Mouse (Mus musculus) spleen, embryonic (tissue): ENCODE results near the gene Plpp6.

Experiments used
- CTCF ChIA-PET: fragments of 350-600 bp; sonication (Branson Sonifier 250); formaldehyde crosslinking; loops from one replicate; lab custom pipeline; 2022; lab: Charles Lee

Plpp6 gene

DNA sequence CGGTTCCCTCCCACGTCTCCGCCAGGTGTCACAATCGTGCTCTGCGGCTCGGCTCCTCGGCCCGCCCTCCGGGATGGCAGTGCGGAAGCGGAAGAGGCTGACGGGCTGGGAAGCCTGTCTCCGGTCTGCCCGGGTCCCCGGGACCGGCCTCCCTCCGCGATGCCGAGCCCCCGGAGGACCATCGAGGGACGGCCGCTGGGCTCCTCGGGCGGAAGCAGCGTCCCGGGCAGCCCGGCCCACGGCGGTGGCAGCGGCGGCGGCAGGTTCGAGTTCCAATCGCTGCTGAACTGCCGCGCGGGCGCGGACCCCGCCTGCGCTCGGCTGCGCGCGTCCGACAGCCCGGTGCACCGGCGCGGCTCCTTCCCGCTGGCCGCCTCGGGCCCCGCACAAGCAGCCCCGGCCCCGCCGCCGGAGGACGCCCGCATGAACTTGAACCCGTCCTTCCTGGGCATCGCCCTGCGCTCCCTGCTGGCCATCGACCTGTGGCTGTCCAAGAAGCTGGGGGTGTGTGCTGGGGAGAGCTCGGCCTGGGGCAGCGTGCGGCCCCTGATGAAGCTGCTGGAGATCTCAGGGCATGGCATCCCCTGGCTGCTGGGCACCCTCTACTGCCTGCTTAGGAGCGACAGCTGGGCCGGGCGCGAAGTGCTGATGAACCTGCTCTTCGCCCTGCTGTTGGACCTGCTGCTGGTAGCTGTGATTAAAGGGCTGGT, at the start of gene Plpp6:
Plpp6 (plus strand) TSS at position 112 of the 710 bp plus-strand sequence.
- CTCF ChIA-PET: no interaction called here

DNA sequence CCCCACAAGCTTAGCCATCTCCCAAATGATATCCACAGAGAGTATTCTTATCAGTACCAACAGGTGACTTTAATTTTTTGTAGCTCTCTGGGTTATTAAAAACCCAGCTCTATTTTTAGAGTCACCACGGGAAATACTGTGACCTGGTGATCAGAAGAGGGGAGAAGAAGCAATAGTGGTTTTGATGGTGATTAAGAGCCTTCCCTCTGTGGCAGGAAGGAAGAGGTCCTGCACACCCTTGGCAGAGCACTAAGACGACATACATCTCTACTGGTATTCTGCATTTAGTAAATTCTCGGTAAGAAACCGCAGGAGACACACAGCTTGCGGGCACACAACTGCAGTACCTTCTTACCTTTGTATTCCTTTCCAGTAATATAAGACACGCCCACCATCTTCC, 49.2 kb upstream of the Plpp6 start:
- CTCF ChIA-PET: interaction anchor here (0.5 kb wide), 1 partner anchor 10 kb away, joined by 3 read pairs; no protein-coding TSS in a partner anchor

DNA sequence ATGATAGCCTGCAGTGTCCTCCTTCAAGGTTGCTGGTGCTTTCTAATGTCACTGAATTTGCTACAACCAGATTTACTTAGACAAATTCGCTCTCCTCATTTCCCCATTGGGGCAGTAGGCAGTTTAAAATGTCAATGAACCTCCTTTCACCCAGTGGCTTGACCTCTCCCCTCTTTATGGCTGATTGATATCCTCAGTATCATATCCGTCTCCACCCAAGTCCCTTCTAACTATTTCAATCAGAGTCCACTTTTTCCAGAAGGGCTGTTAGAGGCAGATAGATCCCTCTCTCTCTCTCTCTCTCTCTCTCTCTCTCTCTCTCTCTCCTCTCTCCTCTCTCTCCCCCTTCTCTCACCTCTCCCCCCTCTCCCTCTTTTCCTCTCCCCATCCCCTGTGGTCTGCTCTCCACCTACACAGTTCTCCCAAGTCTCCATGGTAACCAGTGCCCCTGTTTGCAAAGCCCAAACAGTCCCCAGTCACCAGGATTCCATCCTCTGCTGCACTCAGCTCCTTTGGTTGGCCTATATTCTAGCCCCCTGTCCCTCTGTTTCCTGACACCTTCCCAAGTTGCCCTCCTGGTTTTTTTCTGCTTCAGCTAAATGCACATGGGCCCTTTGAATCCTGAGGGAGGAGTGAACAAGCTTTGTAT, 48.0 kb upstream of the Plpp6 start:
- CTCF ChIA-PET: interaction anchor here (0.9 kb wide), 1 partner anchor 876 kb away, joined by 8 read pairs; no protein-coding TSS in a partner anchor

DNA sequence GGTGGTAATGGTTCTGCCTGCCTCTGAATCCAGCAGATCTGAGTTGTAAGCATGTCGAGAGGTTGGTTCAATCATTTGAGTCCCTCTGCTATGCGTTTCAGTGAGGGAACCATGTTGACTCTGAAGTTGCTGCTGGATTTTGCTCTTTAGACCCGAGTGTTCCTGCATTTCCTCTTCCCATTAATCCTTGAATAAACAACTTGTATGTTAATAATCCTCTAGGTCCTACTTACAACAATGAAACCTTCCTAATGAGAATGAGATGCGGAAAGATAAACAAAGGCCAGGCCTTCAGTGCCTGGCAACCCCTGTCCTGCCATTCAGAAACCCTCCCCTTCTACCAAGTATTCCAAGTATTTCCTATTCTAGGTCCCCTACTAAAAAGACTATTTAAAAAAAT, 47.3 kb upstream of the Plpp6 start:
- CTCF ChIA-PET: no interaction called here

DNA sequence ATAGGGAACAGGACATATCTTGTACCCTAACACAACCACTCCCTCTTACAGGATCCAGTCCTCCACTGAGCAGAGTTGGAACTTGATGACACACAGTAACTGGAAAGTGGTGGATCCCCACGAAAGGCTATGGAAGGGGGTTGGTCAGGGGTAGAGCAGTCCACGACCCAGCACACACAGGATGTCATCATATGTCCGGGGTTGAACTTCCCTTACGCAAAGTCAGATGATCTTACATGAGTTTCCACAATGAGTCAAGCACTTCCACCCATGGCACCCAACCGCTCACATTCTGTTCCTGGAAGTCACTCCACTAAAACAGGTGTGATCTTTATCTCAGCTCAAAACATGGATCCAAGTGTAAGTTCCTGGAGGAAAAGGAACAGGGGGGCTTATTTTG, 45.9 kb upstream of the Plpp6 start:
- CTCF ChIA-PET: no interaction called here

DNA sequence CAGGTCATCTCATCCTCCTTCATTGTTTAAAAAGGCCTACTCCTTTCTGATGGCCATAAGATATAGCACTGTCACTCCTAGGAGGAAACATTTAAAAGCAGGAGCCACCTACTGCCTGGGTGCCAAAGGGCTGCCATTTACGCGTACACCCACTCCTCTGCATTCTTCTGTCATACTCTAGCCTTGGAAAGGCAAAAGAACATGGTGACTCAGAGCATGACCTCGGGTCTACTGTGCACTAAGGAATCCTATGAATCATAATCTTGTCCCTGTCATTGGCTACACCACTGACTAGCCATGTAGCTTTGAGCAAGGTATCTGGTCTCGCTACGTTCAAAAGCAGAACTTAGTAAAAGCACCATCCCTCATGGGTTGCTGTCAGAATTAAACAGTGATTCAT, 37.4 kb upstream of the Plpp6 start:
- CTCF ChIA-PET: no interaction called here

DNA sequence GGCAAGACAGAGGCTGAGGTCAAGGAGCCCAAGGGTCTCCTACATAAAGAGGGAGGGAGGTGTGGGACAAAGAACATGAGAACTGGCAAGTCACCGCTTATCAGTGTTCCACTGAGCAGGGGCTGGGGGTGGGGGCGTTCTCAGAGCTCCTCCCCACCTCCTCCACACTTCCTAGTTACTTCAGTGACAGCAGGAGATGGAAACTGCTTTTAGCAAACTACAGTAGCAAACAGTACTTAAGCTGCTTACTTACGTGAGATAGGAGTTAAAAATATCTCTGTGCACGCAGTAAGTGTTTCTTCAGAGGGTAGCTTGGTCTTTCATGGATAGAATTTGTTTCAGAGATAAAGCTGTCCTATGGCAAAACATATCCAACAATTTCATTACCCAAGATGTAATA, 36.4 kb upstream of the Plpp6 start:
- CTCF ChIA-PET: no interaction called here

DNA sequence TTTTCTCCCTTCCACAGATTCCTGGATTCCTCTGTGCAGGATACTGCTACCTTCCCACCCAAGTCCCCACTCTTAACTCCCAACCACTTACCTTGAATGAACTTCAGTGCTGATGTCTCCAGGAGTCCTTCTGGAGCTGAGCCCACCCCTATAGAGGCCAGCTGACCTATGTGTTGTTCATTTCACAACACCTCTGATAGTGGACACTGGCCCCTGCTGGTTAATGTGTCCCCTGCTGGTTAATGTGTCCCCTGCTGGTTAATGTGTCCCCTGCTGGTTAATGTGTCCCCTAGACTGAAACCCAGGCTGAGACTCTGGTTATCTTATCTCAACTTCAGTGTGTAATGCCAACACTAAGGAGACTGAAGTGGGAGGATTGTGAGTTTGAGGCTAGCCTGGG, 34.7 kb upstream of the Plpp6 start:
- CTCF ChIA-PET: no interaction called here

DNA sequence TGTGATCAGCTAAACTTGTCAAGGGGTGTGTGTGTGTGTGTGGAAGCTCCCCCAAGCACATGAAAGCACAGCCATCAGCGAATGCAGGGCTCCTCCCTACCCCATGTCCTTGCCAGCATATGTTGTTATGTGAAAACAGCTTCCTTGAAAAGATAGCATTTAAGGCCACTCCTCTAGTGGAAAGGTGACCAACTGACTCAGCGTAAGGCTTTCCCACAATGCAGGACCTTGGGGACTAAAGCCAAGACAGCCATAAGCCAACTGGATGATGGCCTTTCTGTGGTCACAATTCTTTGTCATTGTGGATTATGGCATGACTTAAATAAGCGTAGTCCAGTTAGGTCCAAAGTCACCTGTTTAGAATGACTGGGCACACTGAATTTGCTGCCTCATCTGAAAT, 28.9 kb upstream of the Plpp6 start:
- CTCF ChIA-PET: no interaction called here

DNA sequence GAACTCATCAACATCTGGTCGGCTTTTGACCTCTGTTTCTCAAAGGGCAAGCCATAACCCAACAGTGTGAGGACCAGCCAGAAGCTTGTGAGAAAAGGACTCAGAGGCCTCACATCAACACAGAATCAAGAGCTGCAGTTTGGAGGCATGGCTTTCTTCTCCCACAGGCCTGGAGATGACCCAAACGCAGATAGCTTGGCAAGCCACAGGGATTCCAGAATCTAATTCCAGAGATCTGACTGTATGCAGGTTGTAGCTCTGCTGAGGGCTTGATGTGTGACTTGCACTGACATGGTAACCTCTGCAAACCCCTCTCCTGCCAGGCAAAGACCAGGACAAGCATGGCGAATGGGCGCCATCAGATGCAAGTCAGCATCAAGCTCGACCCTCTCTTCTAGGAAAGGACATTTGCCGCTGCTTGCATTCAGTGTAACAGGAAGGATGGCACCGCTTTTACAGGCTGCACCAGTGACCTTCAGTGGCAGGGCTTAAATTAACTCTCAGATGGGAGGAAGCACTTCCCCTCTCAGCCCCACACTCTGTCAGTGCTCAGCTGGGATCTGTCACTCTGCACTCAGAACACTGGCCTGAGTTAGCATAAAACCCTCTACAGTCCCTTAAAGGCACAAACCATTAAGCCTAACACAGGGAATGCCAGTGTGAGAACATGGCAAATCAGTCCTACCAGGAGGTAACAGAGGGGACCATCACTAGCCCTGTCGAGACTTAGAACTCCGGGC, 23.4 kb upstream of the Plpp6 start:
- CTCF ChIA-PET: no interaction called here

DNA sequence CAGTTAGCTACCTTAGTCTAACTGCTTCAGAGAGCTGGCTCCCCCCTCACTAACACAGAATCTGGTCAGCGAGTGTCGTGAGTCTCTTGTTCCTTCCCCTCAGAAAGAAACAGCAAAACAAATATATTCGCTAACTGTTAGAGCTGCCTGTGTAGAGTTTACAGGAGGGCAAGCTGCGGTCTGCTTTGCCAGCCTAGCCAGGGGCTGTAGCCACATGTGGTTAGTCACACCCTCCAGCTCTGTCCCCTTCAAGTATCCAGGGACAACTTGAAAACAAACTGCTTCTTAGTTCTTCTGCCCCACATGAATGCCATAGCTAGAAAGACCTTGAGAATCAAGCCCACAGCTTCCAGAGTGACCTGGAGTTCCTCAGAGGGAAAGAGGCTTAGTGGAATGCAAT, 22.5 kb upstream of the Plpp6 start:
- CTCF ChIA-PET: no interaction called here

DNA sequence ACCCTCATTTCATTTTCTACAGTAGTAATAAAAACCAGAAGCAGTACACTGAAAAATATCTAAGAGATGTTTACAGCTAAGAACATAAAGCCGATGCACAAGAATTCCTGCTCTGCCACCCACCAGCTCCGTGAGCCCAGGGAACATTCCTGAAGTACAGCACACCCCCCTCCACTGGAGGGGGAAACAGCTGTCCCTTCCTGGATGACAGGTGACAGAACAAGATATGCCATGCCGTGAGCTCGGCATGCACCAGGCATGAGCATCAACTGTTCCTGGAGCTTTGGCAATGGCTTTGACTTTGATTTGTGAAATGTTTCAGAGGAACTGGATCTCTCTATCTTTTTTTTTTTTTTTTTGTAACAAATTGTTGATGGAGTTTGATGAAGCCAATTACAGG, 17.0 kb upstream of the Plpp6 start:
- CTCF ChIA-PET: no interaction called here

DNA sequence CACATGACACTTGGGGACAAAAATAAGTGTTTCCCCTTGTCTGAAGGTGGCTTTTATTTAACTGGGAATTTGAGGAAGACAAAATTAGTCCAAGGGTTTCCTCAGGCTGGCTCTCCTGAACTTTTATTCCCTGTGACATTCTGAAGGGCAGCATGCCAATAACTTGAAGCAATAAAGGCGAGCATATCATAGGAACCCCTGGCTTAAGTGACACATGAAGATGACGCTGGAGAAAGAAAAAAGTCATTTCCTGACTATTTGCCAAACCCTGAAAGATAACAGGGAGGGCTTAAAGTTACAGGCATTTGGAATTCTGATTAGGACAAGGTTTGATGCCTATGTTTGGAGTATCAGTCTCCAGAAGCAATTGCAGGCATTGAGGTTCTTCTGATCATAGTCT, 16.4 kb upstream of the Plpp6 start:
- CTCF ChIA-PET: no interaction called here

DNA sequence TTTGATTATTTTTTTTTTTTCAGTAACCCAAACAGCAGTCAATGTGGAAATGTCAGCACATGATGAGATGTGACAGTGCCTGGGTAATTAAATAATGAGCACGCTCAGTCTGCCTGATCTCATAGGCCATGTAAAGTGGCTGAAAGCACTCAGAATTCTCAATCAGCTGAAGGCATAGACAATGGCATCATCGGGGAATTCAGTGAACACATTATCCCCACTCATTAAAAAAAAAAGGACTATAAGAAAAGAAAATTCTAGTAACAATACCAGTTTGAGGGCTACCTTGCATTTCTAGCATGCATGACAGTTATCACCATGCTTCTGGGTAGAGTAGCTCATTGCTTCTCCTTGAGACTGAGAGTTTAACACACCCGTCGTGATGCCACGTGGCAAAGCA, 12.5 kb upstream of the Plpp6 start:
- CTCF ChIA-PET: no interaction called here

DNA sequence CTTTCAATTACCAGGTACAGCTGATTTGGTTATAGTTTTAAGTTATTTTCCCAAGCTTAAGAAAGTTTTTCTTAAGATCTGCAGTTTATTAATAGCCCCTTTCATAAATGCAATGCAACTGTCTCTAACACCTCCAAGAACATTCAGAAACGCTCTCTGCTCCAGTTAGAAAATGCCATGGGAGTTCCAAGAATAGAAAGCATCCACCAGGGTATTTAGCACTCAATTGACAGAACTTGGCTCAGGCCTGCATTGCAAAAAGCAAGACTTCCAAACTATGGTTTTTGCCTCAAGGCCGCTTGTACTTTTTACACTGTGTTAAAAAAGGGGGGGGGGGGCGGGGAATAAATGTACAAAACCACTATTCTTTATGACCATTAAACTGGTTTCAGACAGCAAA, 640 bp upstream of the Plpp6 start:
- CTCF ChIA-PET: no interaction called here

DNA sequence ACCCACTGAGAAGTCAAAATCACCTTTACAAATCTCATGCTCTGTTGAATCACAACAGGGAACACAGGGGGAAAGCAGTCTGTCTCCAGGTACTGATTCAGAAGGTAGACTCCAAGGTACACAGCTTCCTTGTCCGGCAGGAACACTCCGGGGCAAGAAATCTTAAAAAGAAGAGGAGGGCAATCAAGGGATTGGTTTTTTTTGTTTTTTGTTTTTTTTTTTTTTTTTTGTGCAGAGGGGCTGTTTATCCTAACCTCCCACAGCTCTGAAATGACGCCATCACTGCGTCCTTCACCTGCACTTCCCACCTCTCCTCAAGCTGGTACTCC, 276 bp upstream of the Plpp6 start:
- CTCF ChIA-PET: no interaction called here

DNA sequence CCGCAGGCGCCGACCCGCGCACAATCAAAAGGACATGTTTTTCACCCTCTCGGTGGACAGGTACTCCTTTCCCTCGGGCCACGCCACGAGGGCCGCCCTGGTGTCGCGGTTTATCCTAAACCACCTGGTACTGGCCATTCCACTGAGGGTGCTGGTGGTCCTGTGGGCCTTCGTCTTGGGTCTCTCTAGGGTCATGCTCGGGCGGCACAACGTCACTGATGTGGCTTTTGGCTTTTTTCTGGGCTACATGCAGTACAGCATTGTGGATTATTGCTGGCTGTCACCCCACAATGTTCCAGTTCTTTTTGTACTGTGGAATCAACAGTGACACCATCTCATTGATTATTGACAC, 775 bp downstream of the Plpp6 start:
- CTCF ChIA-PET: no interaction called here

DNA sequence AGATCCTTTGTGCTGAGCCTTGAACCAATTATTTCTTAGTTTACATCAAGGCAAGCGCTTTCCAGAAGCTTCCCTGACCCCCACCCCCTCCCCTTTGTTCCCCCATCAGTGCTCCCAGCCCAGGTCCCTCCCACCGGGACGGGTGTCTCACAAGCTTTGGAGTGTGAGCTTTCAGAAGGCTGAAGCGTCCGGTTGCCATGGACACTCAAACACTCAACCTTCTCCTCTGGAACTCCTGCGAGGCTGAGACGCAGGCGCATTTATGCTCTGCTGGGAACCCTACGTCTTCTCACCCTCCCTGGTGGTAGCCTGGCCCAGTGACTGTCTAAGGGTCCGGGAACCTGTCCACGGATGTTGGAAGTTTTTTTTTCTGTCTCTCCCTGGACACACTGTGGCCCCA, 3.9 kb downstream of the Plpp6 start, which contains the start of gene 4430402I18Rik:
4430402I18Rik (minus strand) TSS at position 149 of the 400 bp plus-strand sequence.
- CTCF ChIA-PET: no interaction called here

DNA sequence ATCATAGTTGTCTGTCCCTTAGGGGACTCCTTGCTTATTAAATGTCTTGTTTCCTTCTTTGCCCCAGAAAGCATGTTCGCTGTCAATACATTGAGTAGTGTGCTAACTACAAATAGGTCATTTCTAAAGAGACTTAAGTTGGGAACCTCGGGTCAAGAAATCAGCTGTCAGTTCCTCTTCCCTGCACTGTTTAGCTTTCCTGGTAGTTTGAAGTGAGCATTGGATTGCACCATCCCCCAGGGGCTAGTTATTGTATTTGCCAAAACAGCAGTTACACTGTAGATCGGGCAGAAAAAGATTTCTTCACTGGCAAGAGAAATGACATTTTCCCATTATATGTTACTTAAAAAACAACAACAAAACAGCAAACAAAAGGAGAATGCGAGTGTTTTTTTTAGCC, 4.4 kb downstream of the Plpp6 start:
- CTCF ChIA-PET: no interaction called here

DNA sequence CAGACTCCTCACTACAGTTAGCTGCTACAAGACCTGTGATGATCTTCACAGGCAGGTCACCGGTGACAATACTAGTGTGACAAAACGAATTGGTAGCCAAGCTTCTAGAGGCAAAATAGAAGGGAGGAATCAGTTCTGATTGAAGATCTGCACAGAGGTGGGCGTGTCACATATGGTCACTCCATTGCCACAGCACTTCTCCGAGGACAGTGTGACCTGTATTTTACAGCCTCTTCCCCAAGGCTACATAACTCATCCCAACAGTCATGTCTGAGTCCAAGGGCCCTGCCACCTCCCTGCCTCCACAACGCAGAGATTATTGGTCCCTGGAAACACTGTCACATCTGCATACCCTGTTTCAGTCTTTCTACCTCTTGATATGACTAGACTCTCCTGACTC, 5.5 kb downstream of the Plpp6 start:
- CTCF ChIA-PET: no interaction called here

DNA sequence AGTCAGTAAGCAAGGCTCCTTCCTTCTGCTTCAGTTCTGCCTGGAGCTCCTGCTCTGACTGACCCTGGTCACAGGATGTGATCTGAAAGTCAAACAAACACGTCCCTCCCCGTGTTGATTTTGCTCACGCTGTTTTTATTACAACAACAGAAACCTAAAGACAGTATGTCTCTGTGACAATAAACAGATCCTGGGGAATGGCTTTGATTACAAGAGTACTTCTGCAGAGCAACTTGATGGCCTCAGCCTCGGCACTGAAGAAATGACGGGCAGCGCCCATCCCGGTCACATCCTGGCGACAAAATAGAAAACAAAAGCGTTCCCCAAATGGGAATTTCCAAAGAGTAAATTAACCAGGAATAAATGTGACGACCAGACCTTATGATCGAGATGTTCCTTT, 6.5 kb downstream of the Plpp6 start:
- CTCF ChIA-PET: no interaction called here

DNA sequence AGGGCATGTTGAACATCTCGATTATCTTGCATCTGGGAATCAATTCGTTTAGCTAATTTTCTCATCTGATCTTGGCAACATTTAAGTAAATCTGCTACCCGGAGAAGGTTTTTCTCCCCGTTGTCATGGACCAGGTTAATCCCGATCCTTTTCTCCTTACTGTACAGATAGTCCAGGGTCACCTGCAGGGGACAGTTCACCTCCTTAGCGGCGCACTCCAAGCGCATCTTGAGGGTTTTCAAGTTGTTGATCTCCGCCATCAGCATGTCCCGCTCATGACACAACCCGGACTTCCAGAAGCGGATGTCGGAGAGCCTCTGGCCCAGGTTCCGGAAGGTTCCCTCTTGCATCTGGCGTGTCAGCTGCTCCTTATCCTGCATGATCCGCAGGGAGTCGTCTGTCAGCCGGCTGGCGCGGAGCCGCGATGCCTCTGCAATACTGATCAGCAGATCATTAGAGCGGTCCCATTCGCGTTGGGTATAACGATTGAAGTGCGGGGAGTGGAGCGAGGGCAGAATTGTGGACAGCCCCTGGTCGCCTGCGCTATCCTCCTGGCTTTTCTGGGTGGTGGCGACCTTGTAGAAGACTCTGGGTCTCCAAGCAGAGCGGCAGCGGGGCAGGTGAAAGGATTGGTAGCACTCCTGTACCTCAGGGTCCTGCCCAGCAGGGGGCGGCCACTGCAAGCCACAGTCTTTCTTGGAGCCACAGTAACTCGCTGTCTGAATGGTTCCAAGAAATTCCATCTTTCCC, 11.3 kb downstream of the Plpp6 start:
- CTCF ChIA-PET: interaction anchor here (0.6 kb wide), 1 partner anchor 9 kb away, joined by 3 read pairs; no protein-coding TSS in a partner anchor
